Mouse (Mus musculus): ENCODE measurements around the gene Il34. TPM values are rescaled to one million over a fixed set of nuclear protein-coding genes. Genes with fewer than 3 reads are reported as not detected.
A peak's percentile ranks its signal among the peaks of the same experiment; 100 is the strongest.

Gene Il34
- total RNA-seq, 2 experiments from 2014 or later: 7.9 to 10.4 TPM

GRCm38 (mm10) chr8:110711271-110711934, 94.3 kb downstream of the Il34 start:
- no peak for DNase-seq (ENCODE audit: low spot score in 2 of 2)

GRCm38 (mm10) chr8:110710593-110710992, 95.1 kb downstream of the Il34 start:
- no peak for DNase-seq (ENCODE audit: low spot score in 2 of 2)

- DNase-seq (ENCODE audit: low spot score in 2 of 2): no peak
Observed at GRCm38 (mm10) chr8:110708429-110708828, 97.3 kb downstream of the Il34 start.

GRCm38 (mm10) chr8:110706288-110706870, 99.3 kb downstream of the Il34 start:
- DNase-seq (ENCODE audit: low spot score in 2 of 2): no peak

GRCm38 (mm10) chr8:110705391-110706287, 100.1 kb downstream of the Il34 start:
- DNase-seq (ENCODE audit: low spot score in 2 of 2): peak in 1 of 2 experiments; percentile 5

GRCm38 (mm10) chr8:110704103-110704502, 101.6 kb downstream of the Il34 start:
- DNase-seq (ENCODE audit: low spot score in 2 of 2): no peak

GRCm38 (mm10) chr8:110703460-110704061, 102.2 kb downstream of the Il34 start:
- peak in 1 of 2 experiments; percentile 8 for DNase-seq (ENCODE audit: low spot score in 2 of 2)

GRCm38 (mm10) chr8:110702636-110703459, 102.9 kb downstream of the Il34 start:
- DNase-seq (ENCODE audit: low spot score in 2 of 2): no peak

- DNase-seq (ENCODE audit: low spot score in 2 of 2): no peak
Observed at GRCm38 (mm10) chr8:110700561-110700960, 105.2 kb downstream of the Il34 start.

- DNase-seq (ENCODE audit: low spot score in 2 of 2): no peak
Observed at GRCm38 (mm10) chr8:110699501-110699900, 106.2 kb downstream of the Il34 start.

- DNase-seq (ENCODE audit: low spot score in 2 of 2): no peak
Observed at GRCm38 (mm10) chr8:110698098-110698497, 107.6 kb downstream of the Il34 start.

- DNase-seq (ENCODE audit: low spot score in 2 of 2): no peak
Observed at GRCm38 (mm10) chr8:110697571-110697970, 108.2 kb downstream of the Il34 start.

- DNase-seq (ENCODE audit: low spot score in 2 of 2): no peak
Observed at GRCm38 (mm10) chr8:110696051-110696450, 109.7 kb downstream of the Il34 start.

- DNase-seq (ENCODE audit: low spot score in 2 of 2): no peak
Observed at GRCm38 (mm10) chr8:110695431-110695830, 110.3 kb downstream of the Il34 start.

- DNase-seq (ENCODE audit: low spot score in 2 of 2): no peak
Observed at GRCm38 (mm10) chr8:110694826-110695225, 110.9 kb downstream of the Il34 start.

- DNase-seq (ENCODE audit: low spot score in 2 of 2): no peak
Observed at GRCm38 (mm10) chr8:110694226-110694625, 111.5 kb downstream of the Il34 start.

All from gastrocnemius, postnatal 4 days (tissue).